Mouse (Mus musculus) cerebellum, adult 2 months (tissue): Measurements from ENCODE around the gene Dclk2.

ENCODE experiments used
- CTCF ChIP-seq: fragments of 200-500 bp; IDR thresholded peaks from 2 replicates; pipeline ENCODE4 v1.5.1; 2011; ENCODE audit warnings: low read depth, mild to moderate bottlenecking, control low read depth, low read length, moderate library complexity, borderline replicate concordance; ENCODE audit not compliant: insufficient read depth
- POLR2A ChIP-seq: fragments of 200-500 bp; IDR thresholded peaks from 2 replicates; pipeline ENCODE4 v1.6.1; 2011; ENCODE audit warnings: low read length, control low read depth, borderline replicate concordance; ENCODE audit not compliant: insufficient read depth

GRCm38 (mm10) chr3:86936254-86936836 is 15.7 kb upstream of the Dclk2 start:
- TF ChIP-seq CTCF (no peak), POLR2A (no peak)
